Mouse (Mus musculus): Measurements from ENCODE around the gene Epha2. TPM values are rescaled to one million over a fixed set of nuclear protein-coding genes. Genes with fewer than 3 reads are reported as not detected.

The Epha2 gene
- polyA plus RNA-seq, 1 experiment from 2014 or later, result 2.3 TPM

- Histone ChIP-seq H3K9me3 (ENCODE audit: control insufficient read depth, low read length) (no peaks in the 10 kb centered on the region), H3K4me3 (ENCODE audit: low read depth, low read length) (no peak overlapping the region), H3K27ac (ENCODE audit: low read depth, low read length) (no peak overlapping the region), H3K4me2 (ENCODE audit: low read depth, low read length, severe bottlenecking) (no peak overlapping the region), H3K4me1 (replicated peaks; ENCODE audit: control insufficient read depth, insufficient read depth, low read length) (0 out of 2 replicates have a peak, but pooled peaks cover 5% of the 10 kb centered on the region), H3K9ac (ENCODE audit: low read length) (no peak overlapping the region), H3K27me3 (ENCODE audit: control insufficient read depth, insufficient read depth, low read length) (peaks cover 22% of the 10 kb centered on the region), H3K36me3 (ENCODE audit: control insufficient read depth, insufficient read depth, low read length) (no peaks in the 10 kb centered on the region)
- ATAC-seq (replicated peaks; ENCODE audit: low FRiP score) (no peak), DNase-seq (ENCODE audit: low spot score) (no peak)
- WGBS, result 68% methylated on average over 7 of the region's 7 CpGs
Measured at GRCm38 (mm10) chr4:141365876-141366275, 64.8 kb downstream of the Epha2 start.

GRCm38 (mm10) chr4:141367997-141368791, 67.2 kb downstream of the Epha2 start, which contains the start of gene Fam131c:
Gene Fam131c (plus strand): TSS chr4:141368220.
- peak; percentile 62 for ATAC-seq (replicated peaks; ENCODE audit: low FRiP score)
- H3K4me1 ChIP-seq (replicated peaks; ENCODE audit: control insufficient read depth, insufficient read depth, low read length), result 0 out of 2 replicates have a peak, but pooled peaks cover 5% of the 10 kb centered on the region
- H3K27me3 ChIP-seq (ENCODE audit: control insufficient read depth, insufficient read depth, low read length), result peaks cover 22% of the 10 kb centered on the region
- peak within 1 kb of the TSS; percentile 55 for H3K4me3 ChIP-seq (ENCODE audit: low read depth, low read length)
- peak within 1 kb of the TSS; percentile 49 for H3K9ac ChIP-seq (ENCODE audit: low read length)
- no peaks in the 10 kb centered on the region for H3K9me3 ChIP-seq (ENCODE audit: control insufficient read depth, low read length)
- H3K27ac ChIP-seq (ENCODE audit: low read depth, low read length), result no peak within 1 kb of the TSS
- peak; percentile 69 for DNase-seq (ENCODE audit: low spot score)
- H3K36me3 ChIP-seq (ENCODE audit: control insufficient read depth, insufficient read depth, low read length), result no peaks in the 10 kb centered on the region
- H3K4me2 ChIP-seq (ENCODE audit: low read depth, low read length, severe bottlenecking), result peak within 1 kb of the TSS; percentile 99
- WGBS, result under 1% methylated on average over 64 of the region's 71 CpGs

GRCm38 (mm10) chr4:141372426-141372825, 71.4 kb downstream of the Epha2 start:
- H3K27me3 ChIP-seq (ENCODE audit: control insufficient read depth, insufficient read depth, low read length), result peaks cover 10% of the 10 kb centered on the region
- DNase-seq (ENCODE audit: low spot score) (no peak), ATAC-seq (replicated peaks; ENCODE audit: low FRiP score) (no peak)
- H3K9ac ChIP-seq (ENCODE audit: low read length), result no peak overlapping the region
- no peak overlapping the region for H3K4me2 ChIP-seq (ENCODE audit: low read depth, low read length, severe bottlenecking)
- 92% methylated on average over 5 of the region's 5 CpGs for WGBS
- no peak overlapping the region for H3K4me3 ChIP-seq (ENCODE audit: low read depth, low read length)
- H3K4me1 ChIP-seq (replicated peaks; ENCODE audit: control insufficient read depth, insufficient read depth, low read length), result 0 out of 2 replicates have a peak, but pooled peaks cover 5% of the 10 kb centered on the region
- H3K36me3 ChIP-seq (ENCODE audit: control insufficient read depth, insufficient read depth, low read length), result no peaks in the 10 kb centered on the region
- H3K9me3 ChIP-seq (ENCODE audit: control insufficient read depth, low read length), result no peaks in the 10 kb centered on the region
- H3K27ac ChIP-seq (ENCODE audit: low read depth, low read length), result no peak overlapping the region

Small RNAs within 50 kb of the gene (microRNA-seq; reads per million reads assigned to microRNA genes)
- gene Gm25690 (ENCODE audit: insufficient number of aligned reads), result not detected

Other genes starting within 250 kb of the Epha2 start
- 14.3 and 15.3 TPM in 2 replicates for gene Crocc, start 240.7 kb upstream of the Epha2 start, polyA plus RNA-seq (2014; fragmentation: Nextera tagmentation; extraction: Ambion mirVana)
- gene Necap2, start 222.9 kb upstream of the Epha2 start, polyA plus RNA-seq (2014; fragmentation: Nextera tagmentation; extraction: Ambion mirVana), result 50.0 and 51.2 TPM in 2 replicates
- gene Spata21, start 212.9 kb upstream of the Epha2 start, polyA plus RNA-seq (2014; fragmentation: Nextera tagmentation; extraction: Ambion mirVana), result not detected in 2 replicates
- gene Szrd1, start 161.5 kb upstream of the Epha2 start, polyA plus RNA-seq (2014; fragmentation: Nextera tagmentation; extraction: Ambion mirVana), result 22.9 and 26.1 TPM in 2 replicates
- gene Fbxo42, start 153.3 kb upstream of the Epha2 start, polyA plus RNA-seq (2014; fragmentation: Nextera tagmentation; extraction: Ambion mirVana), result 30.8 and 31.6 TPM in 2 replicates
- gene Rsg1, start 87.3 kb upstream of the Epha2 start, polyA plus RNA-seq (2014; fragmentation: Nextera tagmentation; extraction: Ambion mirVana), result 5.8 and 7.8 TPM in 2 replicates
- 1.5 and 1.6 TPM in 2 replicates for gene Arhgef19, start 61.7 kb upstream of the Epha2 start, polyA plus RNA-seq (2014; fragmentation: Nextera tagmentation; extraction: Ambion mirVana)
- 0.35 and 1.2 TPM in 2 replicates for gene Fam131c, start 67.0 kb downstream of the Epha2 start, polyA plus RNA-seq (2014; fragmentation: Nextera tagmentation; extraction: Ambion mirVana)
- gene Clcnka, start 97.5 kb downstream of the Epha2 start, polyA plus RNA-seq (2014; fragmentation: Nextera tagmentation; extraction: Ambion mirVana), result 0.17 TPM in 1 of 2 replicates, not detected in the other
- gene Clcnkb, start 114.8 kb downstream of the Epha2 start, polyA plus RNA-seq (2014; fragmentation: Nextera tagmentation; extraction: Ambion mirVana), result not detected in 2 replicates
- not detected in 2 replicates for gene Hspb7, start 119.5 kb downstream of the Epha2 start, polyA plus RNA-seq (2014; fragmentation: Nextera tagmentation; extraction: Ambion mirVana)
- not detected in 2 replicates for gene Srarp, start 134.9 kb downstream of the Epha2 start, polyA plus RNA-seq (2014; fragmentation: Nextera tagmentation; extraction: Ambion mirVana)
- 50.8 and 55.7 TPM in 2 replicates for gene Zbtb17, start 143.4 kb downstream of the Epha2 start, polyA plus RNA-seq (2014; fragmentation: Nextera tagmentation; extraction: Ambion mirVana)
- 17.1 and 19.2 TPM in 2 replicates for gene Spen, start 237.4 kb downstream of the Epha2 start, polyA plus RNA-seq (2014; fragmentation: Nextera tagmentation; extraction: Ambion mirVana)